Mouse (Mus musculus) kidney, postnatal 36 days (tissue): ENCODE measurements around the gene Sema4b.

Source experiments
- DNase-seq, 2 experiments: peaks; one replicate each; pipeline ENCODE4 v3.0.0; 2021 to 2022; ENCODE audit warnings: mixed read lengths in 2 of 2

Gene Sema4b

GRCm38 (mm10) chr7:80269751-80270255, 83.2 kb downstream of the Sema4b start:
- peak; percentile 55 to 68 for DNase-seq

- DNase-seq: no peak
These were observed 86.8 kb downstream of the Sema4b start for GRCm38 (mm10) chr7:80273456-80273855.
